Mouse (Mus musculus): ENCODE results near the gene Gfra1.

Gfra1 gene

DNA sequence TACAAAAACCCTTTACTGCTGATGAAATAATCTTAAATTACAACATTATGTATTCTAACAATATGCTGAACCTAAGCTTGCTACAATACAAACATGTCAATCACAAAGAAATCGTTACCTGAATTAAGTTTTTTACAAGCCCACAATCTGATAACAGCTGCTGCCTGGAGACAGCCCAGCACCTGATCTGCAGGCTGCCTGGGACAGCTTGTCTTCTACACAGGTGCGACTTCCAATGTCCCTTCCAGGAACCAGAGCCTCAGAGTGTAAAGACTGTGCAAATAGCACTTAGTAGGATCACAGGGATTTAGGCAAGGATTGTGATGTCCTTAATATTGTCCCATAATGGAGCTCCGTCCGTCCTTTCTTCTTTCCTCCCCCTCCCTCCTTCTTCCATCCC, 204.0 kb downstream of the Gfra1 start:
- no peak for DNase-seq (ENCODE audit: low spot score)

DNA sequence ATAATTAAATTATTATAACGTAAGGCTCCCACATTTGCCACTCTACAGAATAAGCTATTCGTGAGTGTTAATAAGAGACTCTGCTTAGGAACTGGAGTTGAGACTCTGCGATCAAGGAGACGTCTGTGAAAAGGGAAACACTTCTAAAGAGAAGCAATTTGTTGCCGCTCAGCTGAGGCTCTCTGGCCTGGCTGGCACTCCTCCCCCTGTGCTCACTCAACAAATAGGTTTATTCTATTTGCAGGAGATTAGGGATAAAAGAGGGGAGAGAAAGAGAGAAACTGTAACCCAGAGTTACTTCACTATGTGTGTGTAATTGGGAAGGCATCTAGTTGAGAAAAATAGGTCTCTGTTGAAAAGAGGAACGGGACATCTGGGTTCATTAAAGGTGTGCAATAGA, 204.6 kb downstream of the Gfra1 start:
- DNase-seq (ENCODE audit: low spot score), result no peak

DNA sequence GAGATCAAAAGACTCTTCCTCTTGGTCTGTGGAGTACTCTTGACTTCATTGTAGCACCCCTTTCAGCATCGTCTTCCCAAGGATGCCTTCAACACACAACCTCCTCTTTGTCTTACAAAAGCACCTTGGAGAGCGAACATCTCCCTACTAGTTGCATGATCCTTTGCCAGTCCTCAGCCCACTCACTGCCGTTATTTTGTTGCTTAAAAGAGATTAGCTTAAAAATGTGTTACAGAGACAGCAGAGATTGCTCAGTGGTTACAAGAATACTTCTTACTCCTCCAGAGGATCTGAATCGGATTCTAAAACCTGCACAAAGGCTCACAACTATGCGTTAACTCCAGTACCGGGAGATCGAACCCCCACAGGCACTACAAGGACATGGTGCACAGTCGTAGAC, 205.5 kb downstream of the Gfra1 start:
- no peak for DNase-seq (ENCODE audit: low spot score)

DNA sequence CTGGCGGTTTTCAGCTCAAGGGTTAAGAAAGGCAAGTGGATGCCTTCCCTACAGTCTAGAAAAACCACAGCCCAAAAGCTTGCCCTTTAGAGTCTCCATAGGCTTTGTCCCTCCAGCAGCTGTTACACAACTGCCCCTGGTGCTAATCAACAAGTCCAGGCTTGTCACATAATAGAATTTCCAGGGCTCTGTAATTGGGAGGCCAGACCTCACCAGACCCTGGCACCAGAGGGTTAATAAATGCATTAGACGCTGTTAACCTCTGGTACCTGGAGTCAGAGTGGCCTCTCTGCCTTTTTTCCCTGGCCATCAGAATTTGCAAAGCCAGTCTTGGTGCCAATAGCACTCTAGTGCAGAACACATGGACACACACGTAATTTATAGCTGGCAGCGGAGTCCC, 211.6 kb downstream of the Gfra1 start:
- DNase-seq (ENCODE audit: low spot score), result no peak

DNA sequence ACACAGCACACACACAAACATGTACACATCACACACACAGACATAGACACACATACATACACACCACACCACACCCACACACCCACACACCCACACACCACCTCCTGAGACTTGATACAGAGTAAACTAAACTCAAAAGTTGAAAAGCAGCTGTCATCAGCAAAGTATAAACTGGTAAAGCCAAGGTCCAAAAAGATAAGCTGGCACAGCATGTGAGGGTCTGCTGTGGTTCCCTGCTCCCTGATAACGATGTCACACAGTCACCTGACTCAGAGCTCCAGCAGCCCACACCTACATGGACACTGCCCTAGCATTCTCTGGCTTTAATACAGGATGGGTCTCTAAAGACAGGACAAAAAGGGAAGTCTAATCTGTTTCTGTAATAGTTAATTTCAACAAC, 212.1 kb downstream of the Gfra1 start:
- DNase-seq (ENCODE audit: low spot score), result no peak

GRCm38 (mm10) chr19:58238325-58238724, 217.4 kb downstream of the Gfra1 start:
- no peak for DNase-seq (ENCODE audit: low spot score)

DNA sequence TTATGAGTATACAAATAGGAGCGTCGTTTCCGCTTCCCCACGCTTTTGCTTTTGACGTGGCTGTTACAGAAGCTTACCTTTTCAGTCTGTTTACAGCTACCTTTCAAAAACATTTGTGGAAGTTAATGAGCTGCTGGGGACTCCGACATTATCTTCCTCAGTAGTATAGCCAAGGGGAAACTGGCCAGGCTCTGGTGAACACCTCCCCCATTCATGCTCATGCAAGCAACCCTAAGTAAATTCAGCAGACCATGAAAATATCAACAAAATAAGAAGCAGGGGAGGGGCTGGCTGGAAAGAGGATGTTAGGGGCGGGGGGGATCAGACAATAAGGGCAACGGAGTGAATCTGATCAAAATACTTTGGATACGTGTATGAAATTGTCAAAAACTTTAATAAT, 228.0 kb downstream of the Gfra1 start:
- no peak for DNase-seq (ENCODE audit: low spot score)

DNA sequence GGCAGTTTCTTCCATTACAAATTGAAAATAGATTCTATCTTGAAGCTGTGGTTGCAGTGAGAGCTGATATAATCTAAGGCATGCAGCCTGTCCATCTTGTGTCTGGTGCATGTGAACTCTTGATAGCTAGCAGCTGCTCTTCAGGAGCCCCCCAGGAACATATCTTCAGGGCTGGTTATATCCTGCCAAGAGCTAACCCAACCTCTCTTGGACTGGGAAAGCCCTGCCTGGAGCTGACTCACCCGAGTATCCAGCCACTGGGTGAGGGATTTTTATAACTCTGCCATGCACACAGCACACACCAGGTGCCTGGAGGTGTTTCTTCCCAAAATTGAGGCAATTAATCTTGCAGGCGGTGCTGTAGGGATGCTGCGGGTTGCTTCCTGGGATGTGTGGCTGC, 228.8 kb downstream of the Gfra1 start:
- DNase-seq (ENCODE audit: low spot score), result no peak

DNA sequence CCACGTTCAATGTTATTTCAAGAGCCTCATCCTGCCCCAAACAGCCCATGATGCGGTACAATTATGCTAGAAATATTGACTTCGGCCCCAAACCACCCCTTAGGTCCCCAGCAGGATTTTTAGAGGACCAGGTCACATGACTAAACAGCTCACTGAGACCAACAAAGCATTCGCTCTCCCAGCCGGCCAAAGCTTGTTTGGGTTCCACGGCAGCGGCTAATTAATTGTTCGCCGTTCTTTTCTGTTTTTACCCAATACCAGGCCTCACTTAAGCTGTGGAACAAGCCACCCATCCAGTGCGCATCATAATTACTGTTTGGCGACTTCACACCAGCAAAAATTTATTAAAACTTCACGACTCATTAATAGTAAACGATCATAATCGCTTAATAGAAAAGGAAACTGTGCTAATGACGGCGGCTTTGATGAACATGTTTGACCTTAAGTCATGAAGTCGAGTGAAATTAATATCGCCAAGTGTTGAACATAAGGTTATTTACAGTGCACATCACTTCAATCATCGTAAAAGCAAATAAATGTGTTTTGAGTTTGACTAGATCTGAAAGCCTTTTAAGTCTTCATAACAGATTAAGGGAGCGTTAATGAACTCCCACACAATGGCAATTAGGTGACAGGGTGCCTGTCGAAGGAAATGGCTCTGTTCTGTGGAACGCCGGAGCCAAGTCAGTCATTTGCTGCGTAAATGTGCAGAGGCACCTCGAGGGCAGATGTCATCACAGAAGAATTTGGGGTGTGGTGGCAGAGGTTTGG, 235.5 kb downstream of the Gfra1 start:
- DNase-seq (ENCODE audit: low spot score), result no peak

DNA sequence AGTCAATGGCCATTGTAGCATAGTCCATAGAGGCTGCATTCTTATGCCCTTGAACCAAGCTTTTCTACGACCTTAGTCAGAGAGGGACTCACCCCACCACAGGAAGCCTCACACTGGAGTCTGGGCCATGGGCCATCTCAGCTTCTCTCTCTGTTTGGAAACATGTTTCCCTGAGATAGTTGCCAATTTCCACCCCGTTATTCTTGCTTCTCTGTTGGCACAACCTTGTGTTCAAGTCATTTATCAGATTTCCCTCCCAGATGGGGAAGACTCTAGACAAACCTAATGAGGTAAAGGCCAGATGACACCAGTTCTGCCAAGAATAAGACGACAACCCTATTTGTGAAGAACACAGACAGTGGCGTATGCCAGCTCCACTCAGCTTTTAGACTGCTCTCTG, 238.1 kb downstream of the Gfra1 start:
- DNase-seq (ENCODE audit: low spot score), result no peak

DNA sequence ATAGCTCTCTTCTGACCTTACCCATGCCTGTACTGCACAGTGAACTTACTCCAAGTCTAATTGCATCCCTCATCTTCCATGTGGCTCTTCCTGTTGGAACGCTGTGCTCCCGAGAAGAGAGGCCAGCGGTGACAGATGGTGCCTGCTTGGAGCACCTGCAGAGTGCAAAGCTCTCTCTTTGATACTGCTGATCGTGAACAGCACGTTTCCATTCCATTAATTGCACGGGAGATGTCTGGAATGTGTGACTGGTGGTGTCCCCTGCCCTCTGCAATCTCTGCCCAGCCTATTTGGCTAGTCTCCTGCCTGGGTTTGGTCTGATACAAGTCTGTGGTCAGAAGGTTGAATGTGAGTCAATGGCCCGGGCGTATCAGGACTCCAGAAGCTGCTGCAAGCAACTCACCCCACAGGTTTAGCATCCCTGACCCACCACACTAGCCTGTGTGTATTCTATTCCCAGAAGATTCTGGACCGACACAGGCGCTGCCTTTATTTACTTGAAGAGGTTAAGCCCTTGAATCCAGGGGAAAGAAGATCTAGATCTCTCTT, 249.1 kb downstream of the Gfra1 start:
- no peak for DNase-seq (ENCODE audit: low spot score)

GRCm38 (mm10) chr19:58205470-58205869, 250.2 kb downstream of the Gfra1 start:
- DNase-seq (ENCODE audit: low spot score), result no peak

- no peak for DNase-seq (ENCODE audit: low spot score)
These were observed 253.1 kb downstream of the Gfra1 start for GRCm38 (mm10) chr19:58202627-58203026.

DNA sequence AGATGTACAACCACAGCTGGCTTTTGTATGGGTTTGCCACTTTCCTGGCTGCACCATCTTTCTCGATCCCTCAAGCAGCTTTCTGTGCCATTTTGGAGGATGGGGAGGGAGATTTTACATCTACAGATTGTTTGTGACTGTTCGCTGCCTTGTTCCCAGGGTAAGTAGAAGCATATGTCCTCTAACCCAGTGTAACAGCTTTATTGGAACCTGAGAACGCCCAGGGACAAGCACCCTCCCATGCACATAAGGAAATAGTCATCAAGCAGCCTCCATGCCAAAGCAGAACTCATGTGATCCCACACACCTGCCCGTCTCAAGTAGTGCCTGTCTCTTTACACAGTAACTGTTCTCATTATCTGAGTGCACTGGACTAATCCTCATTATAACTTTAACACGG, 256.0 kb downstream of the Gfra1 start:
- no peak for DNase-seq (ENCODE audit: low spot score)

DNA sequence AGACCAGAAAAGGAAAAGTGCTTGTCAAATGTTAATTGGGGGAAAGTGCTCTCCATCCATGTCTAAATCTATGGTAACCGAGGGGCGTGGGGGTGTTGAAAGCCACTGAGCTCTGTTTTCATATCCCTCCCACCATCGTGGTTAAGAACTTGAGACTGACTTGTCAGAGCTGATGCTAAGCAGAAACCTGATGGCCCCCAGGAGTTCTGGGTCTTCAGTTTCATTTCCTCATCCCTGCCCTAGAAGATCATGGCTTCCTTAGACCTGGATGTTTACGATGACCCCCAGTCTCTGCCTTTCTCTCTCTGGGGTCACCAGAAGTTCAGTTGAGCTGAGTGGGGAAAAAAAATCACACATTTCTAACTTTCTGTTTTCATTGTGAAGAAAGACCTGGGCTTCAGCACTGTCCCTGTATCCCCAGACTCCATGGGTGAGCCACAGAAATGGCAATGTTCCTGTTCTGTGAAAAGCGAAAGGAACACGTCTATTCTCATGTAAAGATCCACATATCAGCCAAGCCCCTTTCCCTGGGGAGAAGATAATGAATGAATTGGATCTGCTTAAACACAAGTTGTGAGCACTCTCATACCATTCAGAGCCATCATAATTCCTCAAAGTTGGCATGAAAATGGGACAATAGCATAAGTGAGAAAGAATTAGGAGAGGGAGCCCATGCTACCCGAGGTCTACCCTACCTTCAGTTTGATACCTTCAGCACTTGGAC, 261.8 kb downstream of the Gfra1 start:
- DNase-seq (ENCODE audit: low spot score), result no peak

GRCm38 (mm10) chr19:58190947-58191346, 264.8 kb downstream of the Gfra1 start:
- no peak for DNase-seq (ENCODE audit: low spot score)

DNA sequence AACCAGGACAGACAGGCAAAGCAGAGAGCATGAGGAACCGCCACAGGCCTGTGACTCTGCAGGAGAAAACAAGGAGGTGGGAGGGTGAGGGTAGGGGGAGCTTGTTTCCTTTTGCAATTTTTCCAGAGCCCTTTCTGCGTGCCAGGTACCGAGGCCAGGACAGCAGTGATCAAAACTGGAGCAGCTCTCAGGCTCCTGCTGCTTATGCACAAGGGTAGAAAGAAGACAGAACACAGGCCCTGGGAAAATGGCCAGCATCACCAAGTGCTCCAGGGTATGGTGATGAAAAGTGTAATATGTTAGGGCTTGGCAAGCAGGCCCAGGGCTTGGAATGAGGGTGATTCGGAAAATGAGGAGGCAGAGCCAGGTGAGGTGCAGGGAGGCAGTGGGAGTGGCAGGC, 269.2 kb downstream of the Gfra1 start:
- DNase-seq (ENCODE audit: low spot score), result no peak

All from ovary, postnatal 36 days (tissue).